Mouse (Mus musculus): ENCODE measurements around the gene Cttnbp2. TPM values are rescaled to one million over a fixed set of nuclear protein-coding genes. Genes with fewer than 3 reads are reported as not detected.

Cttnbp2 gene
- 19.1 and 20.7 TPM in 2 replicates for polyA plus RNA-seq (2016; fragmentation: Nextera tagmentation; extraction: Ambion mirVana)

DNA sequence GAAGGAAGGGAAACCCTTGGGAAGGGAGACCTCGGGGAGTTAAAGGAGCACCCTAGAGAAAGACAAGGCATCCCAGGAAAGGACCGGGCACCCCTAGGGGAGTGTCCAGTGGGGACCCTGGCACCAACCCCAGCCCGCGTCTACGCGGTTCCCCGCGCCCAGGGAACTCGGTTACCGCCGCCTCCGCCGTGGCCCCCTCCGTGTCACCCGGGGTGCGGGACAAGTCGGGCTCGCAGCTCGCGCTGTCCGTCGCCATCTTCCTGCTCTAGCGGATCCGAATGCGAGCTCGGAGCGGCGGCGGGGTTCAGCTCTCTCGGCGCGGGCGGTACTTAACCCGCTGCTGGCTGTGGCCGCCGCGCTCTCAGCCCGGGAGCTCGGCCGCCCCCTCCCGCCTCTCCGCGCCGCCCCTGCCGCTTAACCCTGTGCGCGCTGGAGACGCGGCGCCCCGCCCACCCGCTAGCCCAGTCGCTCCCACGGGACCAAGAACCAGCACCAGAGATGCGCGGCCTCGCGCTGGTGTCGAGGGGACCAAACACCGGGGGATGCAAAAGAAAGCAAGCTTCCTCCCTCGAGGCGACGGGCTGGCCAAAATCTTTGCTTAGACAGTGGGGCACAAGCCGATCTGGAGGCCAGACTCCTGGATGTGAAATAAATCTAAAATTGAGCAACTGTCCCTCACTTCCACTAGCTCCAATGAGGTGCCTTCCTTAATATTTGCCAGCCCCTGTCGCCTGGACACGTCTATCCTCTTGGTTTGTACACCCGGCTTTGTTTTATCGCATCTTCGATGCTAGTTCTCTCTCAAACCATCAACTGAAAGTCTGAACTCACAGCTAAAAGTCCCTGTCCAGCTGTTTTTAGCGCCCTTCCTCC, at the start of gene Cttnbp2:
Gene Cttnbp2 (minus strand): TSS at position 364 of the 873 bp plus-strand sequence.
- H3K4me1 ChIP-seq, result 0 out of 2 replicates have a peak, but pooled peaks cover 3% of the 10 kb centered on the region
- peak within 1 kb of the TSS; percentile 75 for H3K4me3 ChIP-seq
- ATAC-seq (ENCODE audit: insufficient number of reproducible peaks, insufficient read depth, low FRiP score, low TSS enrichment), result peak; percentile 91
- WGBS, result under 1% methylated on average over 70 of the region's 70 CpGs
- peaks cover 3% of the 10 kb centered on the region; the same call in 1 of the 2 replicates for H3K27me3 ChIP-seq
- H3K9ac ChIP-seq, result peak within 1 kb of the TSS; percentile 75
- no peaks in the 10 kb centered on the region for H3K36me3 ChIP-seq
- H3K27ac ChIP-seq, result peak within 1 kb of the TSS; percentile 60; the same call in 1 of the 2 replicates
- peak within 1 kb of the TSS; percentile 88 for H3K4me2 ChIP-seq (replicated peaks)
- 0 out of 2 replicates have a peak, but pooled peaks cover 3% of the 10 kb centered on the region for H3K9me3 ChIP-seq

DNA sequence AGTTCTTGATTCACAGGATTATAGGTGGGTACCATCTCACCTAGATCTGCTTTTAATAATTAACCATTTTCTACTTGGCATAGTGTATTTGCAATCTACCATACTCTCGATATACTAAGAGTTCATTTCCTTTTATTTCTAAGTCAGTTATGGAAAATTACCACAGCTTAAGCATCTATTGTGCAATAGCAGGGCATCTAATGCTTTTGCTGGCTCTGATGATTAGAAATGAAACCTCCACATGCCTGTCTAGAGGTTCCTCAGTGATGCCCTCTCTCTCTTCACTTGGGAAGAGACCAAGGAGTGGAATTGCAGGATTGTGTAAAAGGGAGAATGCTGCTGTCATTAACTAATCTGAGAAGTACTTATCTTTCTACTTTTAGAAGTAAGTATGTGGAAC, 44.4 kb upstream of the Cttnbp2 start:
- Histone ChIP-seq H3K9ac (no peak overlapping the region), H3K9me3 (no peaks in the 10 kb centered on the region), H3K4me1 (no peaks in the 10 kb centered on the region), H3K27ac (no peak overlapping the region), H3K27me3 (no peaks in the 10 kb centered on the region), H3K4me2 (replicated peaks) (no peak overlapping the region), H3K36me3 (no peaks in the 10 kb centered on the region), H3K4me3 (no peak overlapping the region)
- no peak for ATAC-seq (ENCODE audit: insufficient number of reproducible peaks, insufficient read depth, low FRiP score, low TSS enrichment)
- WGBS, result 93% methylated on average over 1 of the region's 1 CpGs

DNA sequence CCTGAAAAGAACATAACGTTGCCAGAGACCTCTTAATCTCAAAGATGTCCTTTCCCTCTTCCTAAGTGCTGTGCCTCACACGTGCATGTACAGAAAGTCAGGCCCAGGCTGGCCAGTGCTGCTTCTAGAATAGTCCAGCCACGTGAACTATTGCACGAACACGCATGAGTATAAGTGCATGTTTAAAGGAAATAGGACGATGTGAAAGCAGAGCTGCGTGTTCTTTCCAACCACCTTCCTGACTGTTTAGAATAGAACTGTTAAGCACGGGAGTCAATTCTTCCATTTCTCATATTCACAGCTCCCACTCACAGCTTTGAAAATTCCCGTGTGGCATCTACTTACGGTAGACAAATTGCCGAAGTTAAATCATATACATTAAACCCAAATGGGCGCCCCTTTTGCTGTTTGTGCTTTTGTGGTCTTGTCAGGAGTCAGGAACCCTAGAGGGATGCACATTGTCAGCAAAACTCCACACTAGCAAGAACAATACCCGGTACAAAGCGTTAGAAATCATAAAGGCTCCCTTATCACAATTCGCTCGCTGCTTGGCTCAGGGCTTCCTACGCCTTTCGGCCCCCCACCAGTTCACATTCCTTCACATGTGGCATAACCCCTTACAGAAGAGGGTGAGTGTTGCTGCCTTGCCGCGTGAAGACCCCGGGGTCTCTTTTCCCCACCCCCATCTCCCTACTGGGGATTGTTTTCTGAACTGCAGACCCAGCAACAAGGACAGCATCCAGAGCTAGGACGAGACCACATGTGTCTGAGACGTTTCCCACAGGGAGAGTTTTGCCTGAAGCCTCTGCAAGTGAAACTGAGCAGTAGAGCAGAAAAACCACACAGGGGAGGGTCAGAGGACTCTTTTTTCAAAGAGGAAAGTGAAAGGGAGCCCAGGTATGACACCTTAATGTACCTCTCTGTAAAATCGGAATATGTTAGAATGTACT, 33.1 kb upstream of the Cttnbp2 start:
- 57% methylated on average over 24 of the region's 24 CpGs for WGBS
- H3K9ac ChIP-seq, result no peak overlapping the region
- no peak overlapping the region; the same call in 1 of the 2 replicates for H3K4me2 ChIP-seq (replicated peaks)
- H3K4me1 ChIP-seq, result peaks cover 7% of the 10 kb centered on the region; the same call in 1 of the 2 replicates
- H3K9me3 ChIP-seq, result no peaks in the 10 kb centered on the region
- no peak for ATAC-seq (ENCODE audit: insufficient number of reproducible peaks, insufficient read depth, low FRiP score, low TSS enrichment)
- H3K27ac ChIP-seq, result no peak overlapping the region
- H3K27me3 ChIP-seq, result no peaks in the 10 kb centered on the region; the same call in 1 of the 2 replicates
- H3K4me3 ChIP-seq, result no peak overlapping the region
- H3K36me3 ChIP-seq, result no peaks in the 10 kb centered on the region

DNA sequence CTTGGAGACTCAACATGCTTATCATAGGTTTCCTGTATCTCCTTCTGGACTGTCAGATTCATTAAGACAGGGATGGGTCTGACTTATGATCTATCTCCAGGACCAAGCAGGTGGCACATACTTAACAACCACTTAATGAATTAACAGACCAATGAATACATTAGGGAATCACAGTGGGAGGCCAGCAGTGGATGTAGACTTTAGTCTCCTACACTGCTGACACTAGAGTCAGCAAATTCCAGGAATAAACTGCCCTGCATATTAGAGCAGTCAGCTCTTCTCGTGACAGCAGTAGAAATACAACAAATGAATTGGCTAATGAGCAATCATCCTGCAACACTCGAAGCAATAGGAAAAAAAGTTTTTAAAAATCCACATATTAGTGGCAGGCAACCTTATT, 29.2 kb upstream of the Cttnbp2 start:
- Histone ChIP-seq H3K9me3 (no peaks in the 10 kb centered on the region), H3K4me1 (peaks cover 7% of the 10 kb centered on the region; the same call in 1 of the 2 replicates), H3K9ac (no peak overlapping the region), H3K27ac (no peak overlapping the region), H3K27me3 (no peaks in the 10 kb centered on the region; the same call in 1 of the 2 replicates), H3K36me3 (no peaks in the 10 kb centered on the region), H3K4me3 (no peak overlapping the region), H3K4me2 (replicated peaks) (no peak overlapping the region)
- ATAC-seq (ENCODE audit: insufficient number of reproducible peaks, insufficient read depth, low FRiP score, low TSS enrichment), result no peak
- WGBS, result 80% methylated on average over 2 of the region's 2 CpGs

DNA sequence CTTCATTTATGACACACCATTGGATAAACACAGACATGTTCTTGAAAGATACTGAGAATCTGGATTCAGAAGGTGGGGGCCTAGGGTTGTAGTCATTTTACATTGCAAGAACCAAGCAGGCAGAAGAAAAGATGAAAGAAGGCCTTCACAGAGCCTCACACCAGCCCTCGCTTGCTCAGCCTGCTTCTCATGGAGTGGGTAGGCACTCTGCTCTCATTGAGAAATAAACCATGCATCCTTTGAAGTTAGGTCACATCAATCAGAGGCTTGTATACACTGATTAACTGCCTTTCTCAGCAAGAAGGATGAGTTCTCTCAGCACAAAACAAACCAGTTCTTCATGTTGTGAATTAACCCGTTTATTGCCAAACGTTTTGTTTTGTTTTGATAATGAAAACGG, 25.8 kb upstream of the Cttnbp2 start:
- Histone ChIP-seq H3K27ac (no peak overlapping the region), H3K27me3 (no peaks in the 10 kb centered on the region), H3K4me1 (no peaks in the 10 kb centered on the region; the same call in 1 of the 2 replicates), H3K4me2 (replicated peaks) (no peak overlapping the region), H3K9ac (no peak overlapping the region), H3K36me3 (no peaks in the 10 kb centered on the region), H3K9me3 (no peaks in the 10 kb centered on the region), H3K4me3 (no peak overlapping the region)
- ATAC-seq (ENCODE audit: insufficient number of reproducible peaks, insufficient read depth, low FRiP score, low TSS enrichment), result no peak
- whole genome bisulfite sequencing, result 53% methylated on average over 4 of the region's 4 CpGs

DNA sequence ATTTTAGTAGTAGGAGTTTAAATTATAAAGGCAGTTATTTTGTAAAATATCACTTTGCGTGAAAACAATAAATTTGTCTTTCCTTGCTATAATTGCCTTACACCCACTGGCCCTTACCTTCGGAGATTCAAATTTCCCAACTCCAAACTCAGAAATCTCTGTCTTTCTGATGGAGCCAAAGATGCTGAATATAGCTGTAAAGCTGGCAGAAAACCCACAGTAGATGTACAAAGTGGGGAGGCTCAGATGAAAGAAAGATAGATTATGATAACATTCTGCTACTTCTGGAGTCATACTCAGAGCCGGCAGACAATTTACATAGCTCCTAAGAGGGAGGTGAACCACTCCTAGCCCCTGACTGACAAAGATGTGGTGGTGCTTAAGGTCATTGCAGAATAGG, 15.8 kb upstream of the Cttnbp2 start:
- Histone ChIP-seq H3K4me2 (replicated peaks) (no peak overlapping the region), H3K9ac (no peak overlapping the region), H3K27me3 (no peaks in the 10 kb centered on the region), H3K4me3 (no peak overlapping the region), H3K27ac (no peak overlapping the region), H3K36me3 (no peaks in the 10 kb centered on the region), H3K4me1 (no peaks in the 10 kb centered on the region), H3K9me3 (no peaks in the 10 kb centered on the region)
- 92% methylated on average over 3 of the region's 3 CpGs for WGBS
- ATAC-seq (ENCODE audit: insufficient number of reproducible peaks, insufficient read depth, low FRiP score, low TSS enrichment), result no peak

DNA sequence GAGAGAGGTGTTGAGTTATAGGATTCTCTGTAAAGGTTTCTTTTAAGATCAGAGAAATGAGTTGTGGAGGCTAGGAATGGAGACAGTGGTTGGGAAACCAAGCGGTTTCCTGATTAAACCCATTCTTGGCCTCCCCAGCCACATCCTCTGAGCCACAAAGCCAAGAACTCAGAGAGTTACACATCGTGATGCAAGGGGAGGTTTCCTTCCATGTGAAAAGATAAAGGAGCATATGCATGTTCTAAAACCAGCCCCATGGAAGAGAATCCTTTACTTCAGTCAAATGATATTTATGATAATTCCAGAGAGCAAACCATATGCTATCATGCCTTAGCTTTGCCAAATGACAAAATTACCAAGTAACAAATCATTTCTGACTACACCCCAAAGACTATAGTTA, 3.0 kb upstream of the Cttnbp2 start:
- 0 out of 2 replicates have a peak, but pooled peaks cover 3% of the 10 kb centered on the region for H3K4me1 ChIP-seq
- no peak overlapping the region for H3K9ac ChIP-seq
- 77% methylated on average over 2 of the region's 2 CpGs for WGBS
- no peak overlapping the region for H3K27ac ChIP-seq
- no peak overlapping the region for H3K4me2 ChIP-seq (replicated peaks)
- H3K36me3 ChIP-seq, result no peaks in the 10 kb centered on the region
- H3K9me3 ChIP-seq, result 0 out of 2 replicates have a peak, but pooled peaks cover 3% of the 10 kb centered on the region
- no peak for ATAC-seq (ENCODE audit: insufficient number of reproducible peaks, insufficient read depth, low FRiP score, low TSS enrichment)
- H3K4me3 ChIP-seq, result no peak overlapping the region
- peaks cover 3% of the 10 kb centered on the region; the same call in 1 of the 2 replicates for H3K27me3 ChIP-seq

DNA sequence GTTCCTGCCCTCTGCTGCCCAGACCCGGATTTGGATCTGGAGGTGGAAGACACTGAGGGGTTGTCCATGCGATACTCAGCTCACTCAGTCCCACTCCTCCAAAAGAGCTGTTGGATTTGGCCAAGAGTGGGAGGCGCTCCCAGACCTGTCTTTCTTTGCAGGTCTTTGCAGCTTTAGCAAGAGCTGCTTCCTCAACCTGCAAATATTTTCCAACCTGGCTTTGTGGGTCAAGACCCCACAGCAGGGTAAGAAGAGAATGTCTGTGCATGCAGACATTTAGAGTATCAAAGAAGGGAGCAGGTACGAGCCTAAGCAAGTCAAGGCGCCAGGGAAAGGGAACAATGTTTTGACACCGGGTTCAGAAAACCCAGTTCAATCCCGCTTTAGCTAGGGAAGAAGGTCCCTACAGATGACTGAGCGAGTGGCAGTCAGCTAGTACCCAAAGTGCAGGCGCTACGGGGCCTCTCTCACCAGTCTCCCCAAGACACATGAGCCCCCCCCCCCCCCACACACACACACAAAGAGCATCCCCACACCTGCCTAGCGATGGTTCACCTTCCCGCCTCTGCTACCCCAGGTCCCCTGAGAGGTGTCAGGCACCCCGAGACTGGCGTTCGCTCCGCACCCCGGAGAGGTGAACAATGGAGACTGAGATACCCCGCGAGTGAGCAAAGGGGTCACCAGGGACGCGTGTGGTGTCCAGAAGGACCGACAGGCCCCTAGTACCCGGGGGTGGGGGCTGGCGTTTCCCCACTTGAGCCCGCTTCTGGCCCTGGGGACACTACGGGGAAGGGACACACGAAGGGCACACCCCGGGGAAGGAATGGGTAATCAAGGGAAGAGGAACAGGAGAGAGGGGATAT, 801 bp downstream of the Cttnbp2 start:
- H3K4me3 ChIP-seq, result peak overlapping the region; percentile 75
- peaks cover 3% of the 10 kb centered on the region; the same call in 1 of the 2 replicates for H3K27me3 ChIP-seq
- peak overlapping the region; percentile 75 for H3K9ac ChIP-seq
- no peaks in the 10 kb centered on the region for H3K36me3 ChIP-seq
- H3K9me3 ChIP-seq, result no peaks in the 10 kb centered on the region
- peak overlapping the region; percentile 88 for H3K4me2 ChIP-seq (replicated peaks)
- H3K27ac ChIP-seq, result 0 out of 2 replicates have a peak overlapping the region, but pooled peaks have one; percentile 60
- WGBS, result under 1% methylated on average over 28 of the region's 28 CpGs
- H3K4me1 ChIP-seq, result 0 out of 2 replicates have a peak, but pooled peaks cover 3% of the 10 kb centered on the region
- ATAC-seq (ENCODE audit: insufficient number of reproducible peaks, insufficient read depth, low FRiP score, low TSS enrichment), result peak; percentile 75

DNA sequence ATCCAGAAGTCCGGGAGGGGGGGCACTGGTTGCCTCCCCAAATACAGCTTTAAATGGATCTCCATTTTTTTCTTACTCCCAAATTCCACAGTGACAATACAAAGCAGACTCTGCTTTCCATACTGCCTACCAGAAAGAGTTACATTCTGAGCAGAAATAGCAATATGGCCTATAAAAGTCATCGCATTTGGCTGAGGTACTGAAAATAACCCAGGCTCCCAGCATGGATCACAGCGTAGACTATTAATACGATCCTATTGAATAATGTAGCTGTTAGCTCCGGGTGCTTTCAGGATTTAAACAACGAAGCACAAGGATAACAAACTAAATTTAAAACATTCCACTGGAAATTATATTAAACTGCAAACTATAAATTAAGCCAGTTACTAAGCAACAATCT, 2.8 kb downstream of the Cttnbp2 start:
- no peak overlapping the region for H3K4me2 ChIP-seq (replicated peaks)
- H3K27me3 ChIP-seq, result peaks cover 3% of the 10 kb centered on the region; the same call in 1 of the 2 replicates
- H3K9ac ChIP-seq, result no peak overlapping the region
- no peak overlapping the region for H3K27ac ChIP-seq
- H3K4me3 ChIP-seq, result no peak overlapping the region
- peaks cover 11% of the 10 kb centered on the region for H3K4me1 ChIP-seq
- H3K9me3 ChIP-seq, result no peaks in the 10 kb centered on the region
- H3K36me3 ChIP-seq, result no peaks in the 10 kb centered on the region
- no peak for ATAC-seq (ENCODE audit: insufficient number of reproducible peaks, insufficient read depth, low FRiP score, low TSS enrichment)
- WGBS, result 69% methylated on average over 6 of the region's 6 CpGs

DNA sequence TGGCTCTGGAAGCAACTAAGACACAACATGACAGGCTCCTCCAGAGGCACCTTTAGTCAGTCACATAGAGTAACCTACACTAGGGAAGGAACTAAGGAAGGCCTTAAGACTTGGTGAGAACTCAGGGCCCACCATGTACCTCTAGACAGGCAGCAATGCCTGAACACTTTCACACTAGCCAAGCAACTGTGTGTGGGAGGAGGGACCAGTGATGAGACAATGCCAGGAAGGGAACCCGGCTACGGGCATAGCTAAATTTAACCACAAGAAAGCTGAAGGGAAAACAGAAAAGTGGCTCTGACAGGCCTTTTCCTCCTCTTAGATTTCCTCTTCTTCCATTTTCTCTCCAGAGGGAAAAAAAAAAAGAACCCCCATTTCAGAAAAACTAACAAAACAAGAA, 6.6 kb downstream of the Cttnbp2 start:
- H3K36me3 ChIP-seq, result no peaks in the 10 kb centered on the region
- no peak overlapping the region for H3K4me3 ChIP-seq
- H3K4me1 ChIP-seq, result peaks cover 8% of the 10 kb centered on the region
- no peak for ATAC-seq (ENCODE audit: insufficient number of reproducible peaks, insufficient read depth, low FRiP score, low TSS enrichment)
- H3K27me3 ChIP-seq, result no peaks in the 10 kb centered on the region
- no peak overlapping the region for H3K27ac ChIP-seq
- H3K9me3 ChIP-seq, result no peaks in the 10 kb centered on the region
- 65% methylated on average over 2 of the region's 2 CpGs for WGBS
- no peak overlapping the region for H3K9ac ChIP-seq
- no peak overlapping the region for H3K4me2 ChIP-seq (replicated peaks)
